Mouse (Mus musculus) CH12.LX (cell line): Measurements from ENCODE around the gene Mkln1. TPM values are rescaled to one million over a fixed set of nuclear protein-coding genes. Genes with fewer than 3 reads are reported as not detected.

Source experiments
- DNase-seq: peaks from one replicate; pipeline ENCODE4 v3.0.0-alpha.2; 2013; ENCODE audit errors: extremely low read depth
- H3K27ac ChIP-seq: 2 replicates; pipeline ENCODE4 v1.5.1; 2012; ENCODE audit warnings: low read depth, mild to moderate bottlenecking, control low read depth, moderate library complexity; ENCODE audit not compliant: insufficient read depth
- H3K27me3 ChIP-seq: replicated peaks from 2 replicates; pipeline ENCODE3; 2012; ENCODE audit warnings: inconsistent platforms
- H3K36me3 ChIP-seq, 2 experiments: replicated peaks in 1 of 2; 2 replicates each; pipeline versions ENCODE3 to v1.6.1; 2012; ENCODE audit warnings: inconsistent platforms in 1 of 2, low read length in 1 of 2, mild to moderate bottlenecking in 1 of 2, mixed read lengths in 1 of 2, moderate library complexity in 1 of 2; ENCODE audit not compliant: control insufficient read depth in 1 of 2, insufficient read depth in 1 of 2
- H3K4me1 ChIP-seq, 2 experiments: 2 replicates each; pipeline ENCODE4 v1.6.1; 2012; ENCODE audit warnings: inconsistent platforms in 1 of 2, moderate library complexity in 1 of 2; ENCODE audit not compliant: insufficient read depth in 2 of 2, control insufficient read depth in 1 of 2
- H3K4me2 ChIP-seq: 2 replicates; pipeline ENCODE4 v1.6.1; 2012; ENCODE audit warnings: low read depth, mild to moderate bottlenecking, control low read depth; ENCODE audit not compliant: poor library complexity, insufficient read depth, severe bottlenecking
- H3K4me3 ChIP-seq, 3 experiments: fragments of 150-350 bp in 1 of 3; sonication (generic) in 1 of 3; replicated peaks in 1 of 3; 2 replicates each; pipeline versions ENCODE3 to v1.5.1; 2011 to 2012; ENCODE audit warnings: low read depth in 2 of 3, low read length in 2 of 3, mild to moderate bottlenecking in 2 of 3, moderate library complexity in 2 of 3, control low read depth in 1 of 3, improper control_type of control experiment in 1 of 3, inconsistent platforms in 1 of 3, mixed read lengths in 1 of 3; ENCODE audit not compliant: poor library complexity in 1 of 3
- H3K79me2 ChIP-seq: replicated peaks from 2 replicates; pipeline ENCODE4 v1.6.1; 2012; ENCODE audit warnings: mild to moderate bottlenecking, moderate library complexity; ENCODE audit not compliant: control insufficient read depth, poor library complexity, insufficient read depth, severe bottlenecking; ENCODE audit errors: extremely low read depth
- H3K9ac ChIP-seq: 2 replicates; pipeline ENCODE4 v1.6.1; 2012; ENCODE audit warnings: low read depth, mild to moderate bottlenecking, control low read depth, moderate library complexity; ENCODE audit not compliant: insufficient read depth
- H3K9me3 ChIP-seq: replicated peaks from 2 replicates; pipeline ENCODE3; 2012; ENCODE audit warnings: low read length, inconsistent platforms, mixed read lengths
- BHLHE40 ChIP-seq: IDR thresholded peaks from 2 replicates; pipeline ENCODE4 v1.6.1; 2011; ENCODE audit warnings: mild to moderate bottlenecking, low read depth, low read length, improper control_type of control experiment
- CHD1 ChIP-seq: IDR thresholded peaks from 2 replicates; pipeline ENCODE4 v1.6.1; 2012; ENCODE audit warnings: low read depth, low read length, improper control_type of control experiment, inconsistent platforms
- CHD2 ChIP-seq: IDR thresholded peaks from 2 replicates; pipeline ENCODE4 v1.6.1; 2011; ENCODE audit warnings: low read length, improper control_type of control experiment
- CTCF ChIP-seq, 2 experiments: IDR thresholded peaks in 1 of 2; conservative IDR thresholded peaks in 1 of 2; 2 replicates each; pipeline ENCODE4 v1.5.1; 2011 to 2012; ENCODE audit warnings: low read depth in 2 of 2, low read length in 2 of 2, improper control_type of control experiment in 1 of 2, inconsistent platforms in 1 of 2, mild to moderate bottlenecking in 1 of 2, moderate library complexity in 1 of 2
- ETS1 ChIP-seq: conservative IDR thresholded peaks from 2 replicates; pipeline ENCODE4 v1.6.1; 2012; ENCODE audit warnings: low read depth, mild to moderate bottlenecking, inconsistent platforms, low read length, improper control_type of control experiment, moderate library complexity
- HCFC1 ChIP-seq: IDR thresholded peaks from 2 replicates; pipeline ENCODE4 v1.6.1; 2012; ENCODE audit warnings: low read depth, mild to moderate bottlenecking, inconsistent platforms, low read length, improper control_type of control experiment
- IRF4 ChIP-seq: IDR thresholded peaks from 2 replicates; pipeline ENCODE4 v1.6.1; 2014; ENCODE audit warnings: low read depth, mild to moderate bottlenecking, inconsistent platforms, low read length, improper control_type of control experiment
- JUND ChIP-seq: conservative IDR thresholded peaks from 2 replicates; pipeline ENCODE4 v1.6.1; 2011; ENCODE audit warnings: low read depth, low read length, improper control_type of control experiment
- KAT2A ChIP-seq: IDR thresholded peaks from 2 replicates; pipeline ENCODE4 v1.6.1; 2012; ENCODE audit warnings: low read length, improper control_type of control experiment, inconsistent platforms; ENCODE audit not compliant: insufficient replicate concordance
- MAX ChIP-seq: IDR thresholded peaks from 2 replicates; pipeline ENCODE4 v1.6.1; 2011; ENCODE audit warnings: low read length, improper control_type of control experiment
- MAZ ChIP-seq: IDR thresholded peaks from 2 replicates; pipeline ENCODE4 v1.6.1; 2012; ENCODE audit warnings: low read depth, mild to moderate bottlenecking, inconsistent platforms, low read length, improper control_type of control experiment, moderate library complexity
- MEF2A ChIP-seq: IDR thresholded peaks from 2 replicates; pipeline ENCODE4 v1.6.1; 2014; ENCODE audit warnings: low read depth, mild to moderate bottlenecking, inconsistent platforms, low read length, improper control_type of control experiment, borderline replicate concordance
- MXI1 ChIP-seq: IDR thresholded peaks from 2 replicates; pipeline ENCODE4 v1.6.1; 2011; ENCODE audit warnings: mild to moderate bottlenecking, low read depth, low read length, improper control_type of control experiment
- NELFE ChIP-seq: IDR thresholded peaks from 2 replicates; pipeline ENCODE4 v1.6.1; 2011; ENCODE audit warnings: low read depth, low read length, improper control_type of control experiment
- NRF1 ChIP-seq: IDR thresholded peaks from 2 replicates; pipeline ENCODE4 v1.6.1; 2014; ENCODE audit warnings: low read depth, mild to moderate bottlenecking, inconsistent platforms, low read length, improper control_type of control experiment, moderate library complexity
- PAX5 ChIP-seq: IDR thresholded peaks from 2 replicates; pipeline ENCODE4 v1.6.1; 2012; ENCODE audit warnings: low read length, inconsistent platforms, mixed read lengths
- POLR2A ChIP-seq: IDR thresholded peaks from 2 replicates; pipeline ENCODE4 v1.6.1; 2011; ENCODE audit warnings: low read depth, mild to moderate bottlenecking, improper control_type of control experiment, low read length
- RAD21 ChIP-seq: IDR thresholded peaks from 2 replicates; pipeline ENCODE4 v1.6.1; 2011; ENCODE audit warnings: low read depth, mild to moderate bottlenecking, low read length, improper control_type of control experiment, moderate library complexity
- RCOR1 ChIP-seq: conservative IDR thresholded peaks from 2 replicates; pipeline ENCODE4 v1.6.1; 2012; ENCODE audit warnings: low read depth, mild to moderate bottlenecking, inconsistent platforms, low read length, improper control_type of control experiment
- SIN3A ChIP-seq: IDR thresholded peaks from 2 replicates; pipeline ENCODE4 v1.6.1; 2012; ENCODE audit warnings: low read length, improper control_type of control experiment, inconsistent platforms
- SMC3 ChIP-seq: IDR thresholded peaks from 2 replicates; pipeline ENCODE4 v1.6.1; 2011; ENCODE audit warnings: low read depth, low read length, improper control_type of control experiment
- TBP ChIP-seq: conservative IDR thresholded peaks from 2 replicates; pipeline ENCODE4 v1.6.1; 2011; ENCODE audit warnings: low read depth, low read length, improper control_type of control experiment
- TCF12 ChIP-seq: IDR thresholded peaks from 2 replicates; pipeline ENCODE4 v1.6.1; 2014; ENCODE audit warnings: low read depth, mild to moderate bottlenecking, inconsistent platforms, low read length, improper control_type of control experiment
- UBTF ChIP-seq: IDR thresholded peaks from 2 replicates; pipeline ENCODE4 v1.6.1; 2012; ENCODE audit warnings: low read depth, mild to moderate bottlenecking, inconsistent platforms, low read length, improper control_type of control experiment, moderate library complexity
- ZC3H11A ChIP-seq: IDR thresholded peaks from 2 replicates; pipeline ENCODE4 v1.6.1; 2012; ENCODE audit warnings: low read depth, mild to moderate bottlenecking, inconsistent platforms, low read length, improper control_type of control experiment
- ZMIZ1 ChIP-seq: IDR thresholded peaks from 2 replicates; pipeline ENCODE4 v1.6.1; 2012; ENCODE audit warnings: low read depth, mild to moderate bottlenecking, inconsistent platforms, low read length, improper control_type of control experiment
- ZNF384 ChIP-seq: IDR thresholded peaks from 2 replicates; pipeline ENCODE4 v1.6.1; 2012; ENCODE audit warnings: low read depth, low read length, improper control_type of control experiment, inconsistent platforms
- dilution Hi-C: fragments of 300-500 bp; cut with MboI; formaldehyde crosslinking; loops from 2 replicates; pipeline ENCODE4 v1.14.3; 2020; ENCODE audit warnings: low sequenced_read_pairs; ENCODE audit not compliant: extremely low pct_unique_long_range_greater_than_20kb, extremely low pct_ligation_motif_present
- in situ Hi-C: fragments of 300-500 bp; cut with MboI; formaldehyde crosslinking; loops from 3 replicates; pipeline ENCODE4 v1.14.3; 2019; ENCODE audit warnings: low sequenced_read_pairs, low pct_ligation_motif_present, low pct_unique_long_range_greater_than_20kb, mixed read lengths
- polyA plus RNA-seq: library from polyadenylated mRNA; unstranded; fragments of >175 nt; gene quantifications from 2 replicates; pipeline ENCODE4 v1.2.1, GENCODE M21; 2012; ENCODE audit warnings: low read depth; ENCODE audit not compliant: insufficient read length
- total RNA-seq, 2 experiments: library from RNA; depleted of rRNA; stranded (reverse); fragments of 300-350 nt in 1 of 2; fragments of >200 nt in 1 of 2; gene quantifications; 2 replicates each; pipeline ENCODE4 v1.2.3; 2012 to 2014

The Mkln1 gene
- total and polyA plus RNA-seq, 3 experiments, result 79.6 to 127 (median 115) TPM

DNA sequence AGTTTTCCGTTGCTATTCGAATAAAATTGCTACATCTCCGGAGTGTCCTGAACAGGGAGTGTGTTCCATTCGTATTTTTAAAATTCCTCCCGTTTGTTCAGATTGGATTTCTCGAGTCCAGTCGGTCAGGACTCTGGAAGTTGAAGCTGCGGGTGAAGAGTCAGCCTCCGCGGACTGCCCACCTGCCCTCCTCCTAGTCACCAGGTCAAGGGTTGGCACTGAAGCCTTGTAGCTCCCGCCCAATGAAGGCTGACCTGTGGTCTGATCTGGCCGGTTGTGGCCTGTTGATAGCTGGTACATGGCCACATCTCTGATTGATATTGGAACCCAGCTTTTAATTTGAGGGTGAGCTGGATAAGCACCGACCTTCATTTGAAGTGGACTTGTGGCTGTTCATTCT, 1.0 kb downstream of the Mkln1 start:
- Histone ChIP-seq H3K27me3 (no peaks in the 10 kb centered on the region), H3K36me3 (peaks cover 0 to 3% of the 10 kb centered on the region in 2 experiments), H3K27ac (no peak overlapping the region), H3K4me3 (peak overlapping the region; percentile 80 to 86 (median 86)), H3K4me1 (peaks cover 4 to 27% of the 10 kb centered on the region in 2 experiments; a peak in 3 of 4 replicates), H3K9ac (peak overlapping the region; percentile 94), H3K79me2 (peaks cover 41% of the 10 kb centered on the region), H3K9me3 (peaks cover 2% of the 10 kb centered on the region), H3K4me2 (peak overlapping the region; percentile 91)
- no peak for DNase-seq
- dilution Hi-C loops, result no loop called here
- in situ Hi-C loops, result loop anchor here (25.0 kb wide), 1 partner anchor 187 kb away; no protein-coding TSS in a partner anchor
- TF ChIP-seq HCFC1 (no peak), IRF4 (no peak), CHD1 (no peak), ETS1 (no peak), ZC3H11A (no peak), JUND (no peak), TCF12 (no peak), MEF2A (no peak), PAX5 (no peak), UBTF (no peak), MAZ (no peak), TBP (no peak), BHLHE40 (no peak), RCOR1 (no peak), SIN3A (no peak), NELFE (no peak), MAX (no peak), KAT2A (no peak)

DNA sequence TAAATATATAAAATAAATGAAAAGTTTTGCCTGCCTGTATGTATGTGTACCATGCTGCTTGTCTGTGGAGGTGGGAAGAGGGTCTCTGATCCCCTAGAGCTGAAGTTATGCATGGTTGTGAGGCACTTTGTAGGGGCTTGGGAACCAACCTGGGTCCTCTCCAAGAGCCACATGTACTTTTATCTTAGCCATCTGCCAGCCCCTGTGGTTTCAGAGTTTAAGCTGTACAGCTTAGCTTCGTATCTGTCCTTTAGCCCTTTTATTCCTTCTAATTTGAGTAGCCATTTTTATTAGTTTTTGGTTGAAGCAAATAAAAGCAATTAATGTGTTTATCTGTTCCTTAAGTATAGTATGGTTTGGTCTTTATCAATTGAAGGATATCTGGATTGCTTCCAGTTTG, 12.5 kb downstream of the Mkln1 start:
- Histone ChIP-seq H3K36me3 (peaks cover 0 to 2% of the 10 kb centered on the region in 2 experiments), H3K4me2 (no peak overlapping the region), H3K9ac (no peak overlapping the region), H3K27ac (no peak overlapping the region), H3K4me1 (peaks cover 0 to 19% of the 10 kb centered on the region in 2 experiments; a peak in 2 of 4 replicates), H3K4me3 (no peak overlapping the region), H3K79me2 (peaks cover 39% of the 10 kb centered on the region), H3K9me3 (no peaks in the 10 kb centered on the region)
- in situ Hi-C loops, result no loop called here
- dilution Hi-C loops, result no loop called here
- TF ChIP-seq CTCF (conservative IDR thresholded peaks at IDR 0.05 in 1 of 2, IDR thresholded peaks at IDR 0.05 in 1 of 2; ENCODE audit: low read depth in 2 of 2, low read length in 2 of 2) (no peak), BHLHE40 (no peak), NRF1 (no peak), HCFC1 (no peak), CHD2 (no peak), NELFE (no peak), SIN3A (no peak), TBP (no peak), KAT2A (no peak), MEF2A (no peak), ZMIZ1 (no peak), RAD21 (no peak), CHD1 (no peak), SMC3 (no peak), POLR2A (no peak), MXI1 (no peak), ZNF384 (no peak)
- TF ChIP-seq, all 38 proteins: peak for 0
- H3K27me3 ChIP-seq, result no peaks in the 10 kb centered on the region
- no peak for DNase-seq
